Mouse (Mus musculus): Measurements from ENCODE around the gene Phf11d. TPM values are rescaled to one million over a fixed set of nuclear protein-coding genes. Genes with fewer than 3 reads are reported as not detected.
"Not testable (repeated sequence)": the region's sequence is repeated elsewhere in the genome, so short reads cannot be mapped to it uniquely, and the experiment has no call there.

Phf11d gene
- polyA plus RNA-seq (2014; fragmentation: Nextera tagmentation; extraction: Ambion mirVana): 0.61 and 0.79 TPM in 2 replicates

DNA sequence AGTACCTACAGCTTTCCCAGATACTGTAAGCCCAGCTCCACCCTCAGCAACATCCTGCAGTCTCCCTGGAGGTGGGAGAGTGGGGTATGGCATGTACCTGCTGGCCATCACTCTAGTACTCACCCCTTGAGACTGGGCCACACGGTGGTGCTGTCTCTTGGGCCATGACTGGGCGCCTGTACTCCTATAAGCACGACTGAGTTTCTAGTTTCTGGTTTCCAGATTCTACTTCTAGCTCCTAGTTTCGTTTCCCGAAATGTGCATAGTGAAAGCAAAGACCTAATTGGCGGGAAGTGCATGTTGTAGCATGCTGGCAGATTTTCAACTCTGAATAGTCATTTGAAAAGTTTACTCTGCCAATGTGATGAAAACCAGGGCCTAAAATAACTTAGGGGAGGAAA lies at the start of gene Phf11d:
Gene Phf11d, minus strand, starts transcription at position 227 of the 401 bp plus-strand sequence.
- no peak within 1 kb of the TSS for H3K27ac ChIP-seq (replicated peaks; ENCODE audit: low read depth, low read length)
- H3K4me3 ChIP-seq (ENCODE audit: low read depth, low read length): no peak within 1 kb of the TSS
- H3K27me3 ChIP-seq (ENCODE audit: control insufficient read depth, insufficient read depth, low read length): no peaks in the 10 kb centered on the region
- 78% methylated on average over 6 of the region's 6 CpGs for WGBS
- no peaks in the 10 kb centered on the region for H3K36me3 ChIP-seq (replicated peaks; ENCODE audit: control insufficient read depth, insufficient read depth, low read depth, low read length)
- H3K4me2 ChIP-seq (ENCODE audit: low read depth, low read length): no peak within 1 kb of the TSS
- peak; percentile 1 for DNase-seq (ENCODE audit: low spot score)
- no peaks in the 10 kb centered on the region for H3K9me3 ChIP-seq (replicated peaks; ENCODE audit: control insufficient read depth, low read length)
- H3K4me1 ChIP-seq (ENCODE audit: control insufficient read depth, insufficient read depth, low read length): no peaks in the 10 kb centered on the region
- no peak within 1 kb of the TSS for H3K9ac ChIP-seq (replicated peaks; ENCODE audit: low read length)
- no peak for ATAC-seq (replicated peaks; ENCODE audit: insufficient number of reproducible peaks, low FRiP score, low TSS enrichment, low read depth)

DNA sequence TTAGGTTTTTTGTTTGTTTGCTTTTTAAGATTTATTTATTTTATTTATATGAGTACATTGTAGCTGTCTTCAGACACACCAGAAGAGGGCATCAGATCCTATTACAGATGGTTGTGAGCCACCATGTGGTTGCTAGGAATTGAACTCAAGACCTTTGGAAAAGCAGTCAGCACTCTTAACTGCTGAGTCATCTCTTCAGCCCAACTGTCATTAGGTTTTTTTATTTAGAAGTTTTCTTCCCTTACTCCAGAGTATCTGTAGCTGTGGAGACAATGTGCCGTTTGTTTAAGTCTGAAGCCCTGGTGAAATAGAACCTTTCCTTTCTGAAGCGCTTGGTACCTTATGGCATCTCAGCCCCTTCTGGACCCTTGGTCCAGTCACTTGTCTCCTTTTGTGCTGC lies 49.7 kb upstream of the Phf11d start:
- H3K27ac ChIP-seq (replicated peaks; ENCODE audit: low read depth, low read length); H3K9ac ChIP-seq (replicated peaks; ENCODE audit: low read length); ATAC-seq (replicated peaks; ENCODE audit: insufficient number of reproducible peaks, low FRiP score, low TSS enrichment, low read depth); DNase-seq (ENCODE audit: low spot score); H3K27me3 ChIP-seq (ENCODE audit: control insufficient read depth, insufficient read depth, low read length); H3K9me3 ChIP-seq (replicated peaks; ENCODE audit: control insufficient read depth, low read length); H3K4me1 ChIP-seq (ENCODE audit: control insufficient read depth, insufficient read depth, low read length); H3K4me2 ChIP-seq (ENCODE audit: low read depth, low read length); H3K36me3 ChIP-seq (replicated peaks; ENCODE audit: control insufficient read depth, insufficient read depth, low read depth, low read length); H3K4me3 ChIP-seq (ENCODE audit: low read depth, low read length): not testable (repeated sequence)
- 94% methylated on average over 2 of the region's 2 CpGs for WGBS

DNA sequence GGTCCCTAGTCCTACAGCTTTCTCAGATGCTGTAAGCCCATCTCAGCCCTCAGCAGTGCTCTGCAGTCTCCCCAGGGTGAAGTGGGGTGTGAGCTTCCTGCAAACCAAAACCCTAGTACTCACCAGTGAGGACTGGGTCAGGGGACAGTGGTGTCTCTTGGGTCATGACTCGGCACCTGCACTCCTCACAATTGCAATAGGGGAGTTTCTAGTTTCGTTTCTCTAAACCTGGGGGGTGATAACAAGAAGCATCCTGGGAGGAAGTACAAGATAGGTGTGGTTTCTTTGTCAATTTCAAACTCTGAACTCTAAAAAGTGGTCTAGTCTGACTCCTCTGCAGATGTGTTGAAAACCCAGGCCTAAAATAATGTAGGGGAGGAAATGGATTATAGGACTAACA lies 31.7 kb upstream of the Phf11d start:
- Histone ChIP-seq H3K4me3 (ENCODE audit: low read depth, low read length) (no peak overlapping the region), H3K9me3 (replicated peaks; ENCODE audit: control insufficient read depth, low read length) (no peaks in the 10 kb centered on the region), H3K4me1 (ENCODE audit: control insufficient read depth, insufficient read depth, low read length) (no peaks in the 10 kb centered on the region), H3K36me3 (replicated peaks; ENCODE audit: control insufficient read depth, insufficient read depth, low read depth, low read length) (no peaks in the 10 kb centered on the region), H3K27ac (replicated peaks; ENCODE audit: low read depth, low read length) (no peak overlapping the region), H3K27me3 (ENCODE audit: control insufficient read depth, insufficient read depth, low read length) (no peaks in the 10 kb centered on the region), H3K4me2 (ENCODE audit: low read depth, low read length) (no peak overlapping the region), H3K9ac (replicated peaks; ENCODE audit: low read length) (no peak overlapping the region)
- no peak for DNase-seq (ENCODE audit: low spot score)
- WGBS: 65% methylated on average over 2 of the region's 2 CpGs
- no peak for ATAC-seq (replicated peaks; ENCODE audit: insufficient number of reproducible peaks, low FRiP score, low TSS enrichment, low read depth)

DNA sequence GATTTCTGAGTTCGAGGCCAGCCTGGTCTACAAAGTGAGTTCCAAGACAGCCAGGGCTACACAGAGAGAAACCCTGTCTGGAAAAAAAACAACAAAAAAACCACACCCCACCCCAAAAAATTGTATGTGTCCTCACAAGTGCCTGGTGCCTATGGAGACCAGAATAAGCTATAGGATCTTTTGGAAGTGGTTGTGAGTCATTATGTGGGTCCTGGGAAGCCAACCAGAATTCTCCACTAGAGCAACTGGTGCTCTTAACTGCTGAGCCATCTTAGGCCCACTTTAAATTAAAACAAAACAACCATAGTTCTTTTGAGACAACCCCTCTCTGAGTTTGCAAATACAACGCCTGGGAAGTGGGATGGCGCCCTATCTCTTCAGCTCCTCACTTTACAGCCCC lies 30.0 kb upstream of the Phf11d start, which contains the start of gene Phf11c:
Gene Phf11c, minus strand, starts transcription at position 101 of the 400 bp plus-strand sequence.
- H3K27me3 ChIP-seq (ENCODE audit: control insufficient read depth, insufficient read depth, low read length): no peaks in the 10 kb centered on the region
- H3K36me3 ChIP-seq (replicated peaks; ENCODE audit: control insufficient read depth, insufficient read depth, low read depth, low read length): no peaks in the 10 kb centered on the region
- DNase-seq (ENCODE audit: low spot score): no peak
- no peaks in the 10 kb centered on the region for H3K4me1 ChIP-seq (ENCODE audit: control insufficient read depth, insufficient read depth, low read length)
- no peak within 1 kb of the TSS for H3K4me3 ChIP-seq (ENCODE audit: low read depth, low read length)
- H3K4me2 ChIP-seq (ENCODE audit: low read depth, low read length): no peak within 1 kb of the TSS
- no peaks in the 10 kb centered on the region for H3K9me3 ChIP-seq (replicated peaks; ENCODE audit: control insufficient read depth, low read length)
- WGBS: 86% methylated on average over 3 of the region's 3 CpGs
- H3K27ac ChIP-seq (replicated peaks; ENCODE audit: low read depth, low read length): no peak within 1 kb of the TSS
- ATAC-seq (replicated peaks; ENCODE audit: insufficient number of reproducible peaks, low FRiP score, low TSS enrichment, low read depth): no peak
- no peak within 1 kb of the TSS for H3K9ac ChIP-seq (replicated peaks; ENCODE audit: low read length)

DNA sequence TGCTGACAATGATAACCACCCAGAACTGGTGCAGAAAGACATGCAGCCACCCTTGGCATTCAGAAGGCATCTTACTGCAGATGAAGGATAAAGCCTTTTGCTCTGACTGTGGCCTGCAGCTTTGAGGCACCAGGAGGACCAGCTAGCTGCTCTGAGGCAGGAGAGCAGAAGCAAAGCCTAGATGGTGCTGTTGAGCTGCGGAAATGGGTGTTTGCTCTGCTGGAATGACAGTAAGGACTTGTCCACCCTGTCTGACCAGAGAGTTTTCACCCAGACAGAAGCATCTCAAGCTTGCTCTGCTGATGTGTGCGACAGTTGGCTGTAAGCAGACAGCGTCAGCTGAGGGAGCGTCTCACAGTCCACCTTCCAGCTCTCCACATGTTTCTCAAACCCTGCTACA lies 24.9 kb upstream of the Phf11d start:
- H3K4me3 ChIP-seq (ENCODE audit: low read depth, low read length); H3K4me1 ChIP-seq (ENCODE audit: control insufficient read depth, insufficient read depth, low read length); H3K27me3 ChIP-seq (ENCODE audit: control insufficient read depth, insufficient read depth, low read length); H3K27ac ChIP-seq (replicated peaks; ENCODE audit: low read depth, low read length); DNase-seq (ENCODE audit: low spot score); ATAC-seq (replicated peaks; ENCODE audit: insufficient number of reproducible peaks, low FRiP score, low TSS enrichment, low read depth); H3K9ac ChIP-seq (replicated peaks; ENCODE audit: low read length); H3K9me3 ChIP-seq (replicated peaks; ENCODE audit: control insufficient read depth, low read length); H3K36me3 ChIP-seq (replicated peaks; ENCODE audit: control insufficient read depth, insufficient read depth, low read depth, low read length); H3K4me2 ChIP-seq (ENCODE audit: low read depth, low read length): not testable (repeated sequence)
- 67% methylated on average over 4 of the region's 4 CpGs for WGBS

DNA sequence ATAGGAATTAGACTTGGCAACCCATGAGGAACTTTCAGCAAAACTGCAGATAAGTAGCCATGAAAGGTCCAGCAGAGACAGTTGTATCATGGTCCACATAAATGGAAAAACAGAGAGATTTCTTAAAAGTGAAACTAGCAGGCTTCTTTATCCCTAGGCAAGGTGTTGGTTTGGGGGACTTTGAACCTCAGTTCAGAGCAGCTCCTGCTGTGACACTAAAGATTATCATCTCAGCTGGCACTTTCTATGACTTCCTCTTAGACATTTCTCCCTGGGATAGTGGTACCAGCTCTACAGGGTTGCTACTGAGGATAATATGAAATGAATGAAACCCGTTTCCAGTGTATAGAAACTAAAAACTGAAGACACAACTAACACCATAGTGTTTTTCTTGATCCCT lies 24.3 kb upstream of the Phf11d start:
- no peak for ATAC-seq (replicated peaks; ENCODE audit: insufficient number of reproducible peaks, low FRiP score, low TSS enrichment, low read depth)
- Histone ChIP-seq H3K27ac (replicated peaks; ENCODE audit: low read depth, low read length) (no peak overlapping the region), H3K9ac (replicated peaks; ENCODE audit: low read length) (no peak overlapping the region), H3K4me2 (ENCODE audit: low read depth, low read length) (no peak overlapping the region), H3K4me3 (ENCODE audit: low read depth, low read length) (no peak overlapping the region), H3K4me1 (ENCODE audit: control insufficient read depth, insufficient read depth, low read length) (no peaks in the 10 kb centered on the region), H3K36me3 (replicated peaks; ENCODE audit: control insufficient read depth, insufficient read depth, low read depth, low read length) (no peaks in the 10 kb centered on the region), H3K9me3 (replicated peaks; ENCODE audit: control insufficient read depth, low read length) (no peaks in the 10 kb centered on the region), H3K27me3 (ENCODE audit: control insufficient read depth, insufficient read depth, low read length) (no peaks in the 10 kb centered on the region)
- WGBS: 72% methylated on average over 1 of the region's 1 CpGs
- no peak for DNase-seq (ENCODE audit: low spot score)

DNA sequence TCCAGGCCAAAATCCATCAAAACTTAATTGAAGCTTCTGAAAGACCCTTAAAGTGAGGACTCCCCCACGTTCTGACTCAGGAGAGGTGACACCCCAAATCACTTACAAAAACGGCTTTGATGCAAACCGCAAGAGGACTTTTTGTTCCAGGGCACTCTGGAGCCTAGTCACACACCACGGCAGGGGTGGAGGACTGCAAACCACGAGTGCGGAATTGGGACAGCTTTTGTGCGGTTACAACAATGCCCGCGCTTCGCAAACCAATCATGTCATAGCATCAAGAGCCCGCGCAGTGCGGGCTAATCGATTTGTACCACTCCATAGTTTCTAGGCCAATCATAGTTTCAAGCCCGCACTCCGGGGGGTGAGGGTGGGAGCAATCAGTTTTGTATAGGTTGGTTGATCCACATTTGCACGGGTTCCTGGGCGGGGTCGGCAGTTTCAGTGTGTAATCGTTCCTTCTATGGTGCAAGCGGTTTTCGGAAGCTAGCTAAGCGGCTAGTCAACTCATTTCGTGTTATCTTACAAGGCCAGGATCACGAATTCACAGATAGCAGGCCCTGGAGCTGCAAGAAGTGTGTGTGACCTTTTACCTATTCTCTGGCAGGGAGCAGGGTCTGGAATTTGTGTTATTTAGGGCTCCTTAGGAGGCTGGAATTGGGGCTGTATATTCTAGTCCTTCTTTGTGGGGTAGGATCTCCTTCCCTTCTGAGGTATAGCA lies 5.2 kb upstream of the Phf11d start:
- 93% methylated on average over 25 of the region's 25 CpGs for WGBS
- H3K9me3 ChIP-seq (replicated peaks; ENCODE audit: control insufficient read depth, low read length): no peaks in the 10 kb centered on the region
- no peak for ATAC-seq (replicated peaks; ENCODE audit: insufficient number of reproducible peaks, low FRiP score, low TSS enrichment, low read depth)

DNA sequence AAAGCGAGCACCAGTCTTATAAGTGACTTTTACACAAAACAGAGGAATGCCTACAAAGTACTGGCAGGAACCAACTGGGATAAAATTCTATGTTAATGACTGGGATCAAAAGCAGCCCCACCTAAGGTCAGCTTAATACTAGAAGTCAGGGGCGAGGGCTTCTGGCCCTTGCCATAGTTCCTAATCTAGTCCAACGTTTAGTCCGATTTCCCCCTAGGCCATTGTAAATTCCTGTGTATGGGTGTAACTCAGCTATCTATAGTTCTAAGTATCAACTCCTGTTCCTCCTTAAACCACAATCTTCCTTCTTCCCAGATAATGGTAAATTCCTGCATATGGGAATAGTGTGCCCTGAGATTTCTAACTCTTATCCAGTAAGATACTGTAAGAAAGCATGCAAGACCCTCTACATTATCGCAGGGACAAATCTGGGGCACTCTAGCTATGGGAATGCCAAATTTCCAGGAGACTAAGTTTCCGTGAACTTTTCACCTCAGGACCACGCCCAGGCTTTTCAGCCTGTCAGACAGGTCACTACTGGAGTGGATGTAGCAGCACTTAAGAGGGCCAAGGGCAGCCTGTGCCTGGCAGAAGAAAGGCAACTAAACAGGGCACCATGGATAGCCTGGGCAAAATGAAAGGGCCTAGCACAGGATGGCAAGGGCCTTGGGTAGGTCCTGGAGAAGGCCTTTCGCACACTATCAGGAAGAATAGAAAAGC lies 1.3 kb upstream of the Phf11d start:
- ATAC-seq (replicated peaks; ENCODE audit: insufficient number of reproducible peaks, low FRiP score, low TSS enrichment, low read depth): no peak
- 82% methylated on average over 8 of the region's 8 CpGs for WGBS

More for the DNA sequence above, 5.2 kb upstream of the Phf11d start:
- Histone ChIP-seq H3K4me1 (ENCODE audit: control insufficient read depth, insufficient read depth, low read length) (no peaks in the 10 kb centered on the region), H3K27me3 (ENCODE audit: control insufficient read depth, insufficient read depth, low read length) (no peaks in the 10 kb centered on the region), H3K36me3 (replicated peaks; ENCODE audit: control insufficient read depth, insufficient read depth, low read depth, low read length) (no peaks in the 10 kb centered on the region), H3K4me3 (ENCODE audit: low read depth, low read length) (no peak overlapping the region), H3K9ac (replicated peaks; ENCODE audit: low read length) (no peak overlapping the region), H3K4me2 (ENCODE audit: low read depth, low read length) (no peak overlapping the region), H3K27ac (replicated peaks; ENCODE audit: low read depth, low read length) (no peak overlapping the region)
- DNase-seq (ENCODE audit: low spot score): no peak

More for the DNA sequence above, 1.3 kb upstream of the Phf11d start:
- DNase-seq (ENCODE audit: low spot score): no peak
- Histone ChIP-seq H3K9ac (replicated peaks; ENCODE audit: low read length) (no peak overlapping the region), H3K4me2 (ENCODE audit: low read depth, low read length) (no peak overlapping the region), H3K9me3 (replicated peaks; ENCODE audit: control insufficient read depth, low read length) (no peaks in the 10 kb centered on the region), H3K4me1 (ENCODE audit: control insufficient read depth, insufficient read depth, low read length) (no peaks in the 10 kb centered on the region), H3K36me3 (replicated peaks; ENCODE audit: control insufficient read depth, insufficient read depth, low read depth, low read length) (no peaks in the 10 kb centered on the region), H3K4me3 (ENCODE audit: low read depth, low read length) (no peak overlapping the region), H3K27ac (replicated peaks; ENCODE audit: low read depth, low read length) (no peak overlapping the region), H3K27me3 (ENCODE audit: control insufficient read depth, insufficient read depth, low read length) (no peaks in the 10 kb centered on the region)

All from embryonic facial prominence, embryonic 11.5 days (tissue).